Comparison of ENCODE assay signal across 1 mouse cellular context in the genomic region with DNA sequence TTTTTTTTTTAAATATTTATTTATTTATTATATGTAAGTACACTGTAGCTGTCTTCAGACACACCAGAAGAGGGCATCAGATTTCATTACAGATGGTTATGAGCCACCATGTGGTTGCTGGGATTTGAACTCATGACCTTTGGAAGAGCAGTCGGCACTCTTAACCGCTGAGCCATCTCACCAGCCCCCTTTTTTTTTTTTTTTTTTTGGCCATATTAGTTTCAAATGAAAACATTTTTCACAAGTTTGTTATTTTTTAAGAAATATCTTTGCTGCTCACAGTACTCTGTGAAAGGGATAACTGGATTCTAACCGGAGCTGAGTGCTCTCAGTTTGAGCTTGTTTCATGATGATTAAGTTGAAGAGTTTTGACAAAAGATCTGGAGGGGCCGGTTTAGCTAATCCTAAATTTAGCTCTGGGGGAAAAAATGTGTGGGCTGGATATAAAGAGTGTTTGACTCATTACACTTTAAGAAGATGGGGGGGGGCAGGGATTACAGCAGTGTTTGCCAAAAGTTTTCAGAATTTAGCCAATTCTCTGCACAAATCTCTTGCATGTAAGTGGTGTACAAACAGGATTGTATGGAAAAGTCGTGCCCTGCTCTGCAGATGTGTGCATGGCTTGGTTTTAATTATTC.
TF ChIP-seq lines count a peak whose summit lies in the region.

No protein-coding gene starts in this region.

TF ChIP-seq in MEL, 35 proteins besides CTCF, POLR2A, EP300 and RAD21 (continued from another document):
- 0 out of 2 replicates have a peak, but pooled peaks have one; percentile 11 for TF ChIP-seq MXI1 (IDR thresholded peaks at IDR 0.05; ENCODE audit: low read depth, low read length)
- TF ChIP-seq ZNF384 (IDR thresholded peaks at IDR 0.05; ENCODE audit: low read depth, low read length): peak; percentile 74; the same call in 1 of the 2 replicates
